Mouse (Mus musculus) liver, adult 2 months (tissue): Measurements from ENCODE around the gene Recql.

Experiments
- CTCF ChIP-seq: fragments of 200-500 bp; IDR thresholded peaks from 2 replicates; pipeline ENCODE4 v1.5.1; 2011; ENCODE audit warnings: low read depth, low read length, control low read depth
- POLR2A ChIP-seq: fragments of 200-500 bp; IDR thresholded peaks from 2 replicates; pipeline ENCODE4 v1.6.1; 2011; ENCODE audit warnings: low read length, control low read depth; ENCODE audit not compliant: insufficient read depth; ENCODE audit errors: extremely low read depth

GRCm38 (mm10) chr6:142339576-142339975, 47.3 kb downstream of the Recql start:
- TF ChIP-seq POLR2A: no peak
- TF ChIP-seq CTCF: no peak
